Mouse (Mus musculus) lung, embryonic 15.5 days (tissue): ENCODE results near the gene Sox9. TPM values are rescaled to one million over a fixed set of nuclear protein-coding genes. Genes with fewer than 3 reads are reported as not detected.

Experiments used
- ATAC-seq: fragments of 200-750 bp; cut with Nextera tagmentation; 2 replicates; pipeline ENCODE4 v1.8.0; 2017; ENCODE audit warnings: moderate number of reproducible peaks, borderline replicate concordance; ENCODE audit not compliant: low FRiP score, low TSS enrichment; ENCODE audit errors: extremely low read depth
- H3K27ac ChIP-seq: fragments of 300-500 bp; sonication (generic); 2 replicates; pipeline ENCODE4 v1.5.1; 2015; ENCODE audit warnings: moderate library complexity, mild to moderate bottlenecking, inconsistent platforms
- H3K27me3 ChIP-seq: fragments of 300-500 bp; sonication (generic); 2 replicates; pipeline ENCODE4 v1.6.1; 2015; ENCODE audit warnings: inconsistent platforms
- H3K36me3 ChIP-seq: fragments of 300-500 bp; sonication (generic); 2 replicates; pipeline ENCODE4 v1.6.1; 2015; ENCODE audit warnings: inconsistent platforms
- H3K4me1 ChIP-seq: fragments of 300-500 bp; sonication (generic); 2 replicates; pipeline ENCODE4 v1.6.1; 2015; ENCODE audit warnings: inconsistent platforms
- H3K4me2 ChIP-seq: fragments of 300-500 bp; sonication (generic); 2 replicates; pipeline ENCODE4 v1.6.1; 2015; ENCODE audit warnings: inconsistent platforms, mild to moderate bottlenecking, moderate library complexity
- H3K4me3 ChIP-seq: fragments of 300-500 bp; sonication (generic); 2 replicates; pipeline ENCODE4 v1.5.1; 2015; ENCODE audit warnings: mild to moderate bottlenecking, inconsistent platforms
- H3K9ac ChIP-seq: fragments of 300-500 bp; sonication (generic); 2 replicates; pipeline ENCODE4 v1.6.1; 2015; ENCODE audit warnings: inconsistent platforms
- H3K9me3 ChIP-seq: fragments of 300-500 bp; sonication (generic); 2 replicates; pipeline ENCODE4 v1.6.1; 2016; ENCODE audit warnings: inconsistent platforms
- WGBS: fragments of 180-500 bp; shearing (Covaris S2); methylation state at CpG from one replicate; pipeline ENCODE4 v1.1.7; 2015; 5-methylcytosine and 5-hydroxymethylcytosine counted together
- polyA plus RNA-seq: library from polyadenylated mRNA; unstranded; fragments of >200 nt; fragmentation: Nextera tagmentation; extraction: Ambion mirVana; gene quantifications from 2 replicates; pipeline ENCODE4 v1.2.1, GENCODE M21; 2015

Gene Sox9
- 63.4 and 64.2 TPM in 2 replicates for polyA plus RNA-seq

DNA sequence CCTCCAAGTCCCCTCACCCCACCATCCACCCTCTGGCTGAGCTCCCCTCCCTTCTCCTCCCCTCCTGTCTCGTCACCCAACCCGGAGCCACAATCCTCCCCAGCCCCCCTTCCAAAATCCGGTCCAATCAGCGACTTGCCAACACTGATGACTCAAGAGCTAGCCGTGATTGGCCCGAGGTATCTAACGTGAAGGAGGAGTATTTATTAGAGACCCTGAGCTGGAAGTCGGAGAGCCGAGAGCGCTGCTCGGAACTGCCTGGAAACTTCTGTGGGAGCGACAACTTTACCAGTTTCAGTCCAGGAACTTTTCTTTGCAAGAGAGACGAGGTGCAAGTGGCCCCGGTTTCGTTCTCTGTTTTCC, at the start of gene Sox9:
Gene Sox9 (plus strand): TSS at position 231 of the 363 bp plus-strand sequence.
- H3K4me2 ChIP-seq, result peak within 1 kb of the TSS; percentile 94
- H3K4me3 ChIP-seq, result peak within 1 kb of the TSS; percentile 75
- H3K27ac ChIP-seq, result peak within 1 kb of the TSS; percentile 95
- 0% methylated on average over 15 of the region's 15 CpGs for WGBS
- peaks cover 48% of the 10 kb centered on the region for H3K27me3 ChIP-seq
- peaks cover 53% of the 10 kb centered on the region for H3K4me1 ChIP-seq
- H3K9me3 ChIP-seq, result no peaks in the 10 kb centered on the region
- peak; percentile 87 for ATAC-seq
- H3K9ac ChIP-seq, result peak within 1 kb of the TSS; percentile 70
- no peaks in the 10 kb centered on the region for H3K36me3 ChIP-seq

- WGBS, result 55% methylated on average over 7 of the region's 7 CpGs
- Histone ChIP-seq H3K9me3 (no peaks in the 10 kb centered on the region), H3K4me1 (peaks cover 9% of the 10 kb centered on the region; the same call in 1 of the 2 replicates), H3K36me3 (no peaks in the 10 kb centered on the region), H3K4me2 (no peak overlapping the region), H3K9ac (no peak overlapping the region), H3K27ac (no peak overlapping the region), H3K27me3 (no peaks in the 10 kb centered on the region), H3K4me3 (no peak overlapping the region)
- no peak for ATAC-seq
These were observed 49.6 kb upstream of the Sox9 start for GRCm38 (mm10) chr11:112732401-112732800.

DNA sequence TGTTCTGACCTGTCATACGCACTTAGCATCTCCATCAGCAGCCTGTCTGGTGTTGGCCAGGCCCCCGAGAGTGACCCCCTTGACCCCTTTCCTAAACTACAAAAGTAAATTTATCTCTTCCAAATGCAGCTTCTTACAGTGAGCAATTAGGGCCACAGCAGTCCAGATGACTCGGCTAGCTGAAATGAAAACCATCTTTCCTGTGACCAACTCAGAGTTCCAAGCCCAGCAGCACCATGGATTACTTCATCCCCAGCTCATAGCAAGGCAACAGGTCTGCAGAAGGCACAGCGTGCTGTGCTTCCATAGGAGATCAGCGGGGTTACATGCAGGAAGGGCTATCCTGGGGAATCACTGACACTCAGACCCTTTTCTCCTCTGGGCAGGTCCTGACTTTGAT, 45.0 kb upstream of the Sox9 start:
- ATAC-seq, result no peak
- no peaks in the 10 kb centered on the region for H3K36me3 ChIP-seq
- WGBS, result 56% methylated on average over 5 of the region's 5 CpGs
- H3K4me2 ChIP-seq, result no peak overlapping the region
- H3K27ac ChIP-seq, result no peak overlapping the region
- no peaks in the 10 kb centered on the region for H3K4me1 ChIP-seq
- no peaks in the 10 kb centered on the region for H3K9me3 ChIP-seq
- H3K9ac ChIP-seq, result no peak overlapping the region
- no peak overlapping the region for H3K4me3 ChIP-seq
- no peaks in the 10 kb centered on the region for H3K27me3 ChIP-seq

GRCm38 (mm10) chr11:112739681-112740080, 42.3 kb upstream of the Sox9 start:
- no peaks in the 10 kb centered on the region for H3K4me1 ChIP-seq
- no peaks in the 10 kb centered on the region for H3K36me3 ChIP-seq
- H3K4me3 ChIP-seq, result no peak overlapping the region
- WGBS, result 43% methylated on average over 1 of the region's 1 CpGs
- no peak for ATAC-seq
- no peak overlapping the region for H3K9ac ChIP-seq
- H3K9me3 ChIP-seq, result no peaks in the 10 kb centered on the region
- H3K27ac ChIP-seq, result no peak overlapping the region
- no peak overlapping the region for H3K4me2 ChIP-seq
- no peaks in the 10 kb centered on the region for H3K27me3 ChIP-seq

DNA sequence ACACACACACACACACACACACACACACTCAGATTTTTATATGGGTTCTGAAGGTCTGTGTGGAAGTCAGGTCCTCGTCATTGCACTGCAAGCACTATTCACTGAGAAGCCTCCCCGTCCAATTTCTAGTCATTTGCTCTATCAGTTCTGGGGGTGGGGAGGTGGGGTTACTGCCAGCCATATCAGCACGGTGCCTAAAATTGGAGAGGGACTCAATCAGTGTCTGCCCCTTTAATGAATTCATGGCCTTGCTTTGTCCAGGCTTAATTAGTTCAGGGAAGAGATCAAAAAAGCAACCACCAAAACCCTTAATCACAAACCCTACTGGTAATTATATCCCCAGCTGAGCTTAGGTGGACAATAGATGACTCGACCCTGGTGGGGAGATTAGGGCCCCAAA, 25.5 kb upstream of the Sox9 start:
- no peak overlapping the region for H3K4me3 ChIP-seq
- no peaks in the 10 kb centered on the region for H3K27me3 ChIP-seq
- H3K9ac ChIP-seq, result no peak overlapping the region
- no peaks in the 10 kb centered on the region for H3K9me3 ChIP-seq
- no peak for ATAC-seq
- WGBS, result 66% methylated on average over 4 of the region's 4 CpGs
- no peaks in the 10 kb centered on the region for H3K36me3 ChIP-seq
- no peak overlapping the region for H3K4me2 ChIP-seq
- no peak overlapping the region for H3K27ac ChIP-seq
- no peaks in the 10 kb centered on the region for H3K4me1 ChIP-seq

DNA sequence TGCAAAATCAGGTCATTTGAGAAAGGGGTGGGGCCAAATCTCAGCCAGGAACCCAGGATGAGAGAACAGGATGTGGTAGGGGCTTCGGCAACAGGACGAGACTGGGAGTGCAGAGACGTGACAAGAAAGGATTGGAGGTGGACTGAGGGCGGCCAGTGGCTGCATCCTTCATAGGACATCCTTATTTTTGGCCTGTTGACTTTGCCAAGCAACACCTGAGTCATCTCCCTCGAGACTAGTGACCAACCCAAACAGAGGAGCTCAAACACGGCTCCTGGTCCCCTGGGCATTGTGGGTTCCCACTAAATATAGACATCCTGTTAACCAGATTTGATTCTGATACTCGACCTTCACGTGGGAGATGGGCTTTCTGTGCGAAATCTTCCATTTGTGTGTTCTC, 24.0 kb upstream of the Sox9 start:
- Histone ChIP-seq H3K9me3 (no peaks in the 10 kb centered on the region), H3K36me3 (no peaks in the 10 kb centered on the region), H3K9ac (no peak overlapping the region), H3K4me1 (no peaks in the 10 kb centered on the region), H3K27me3 (no peaks in the 10 kb centered on the region), H3K27ac (no peak overlapping the region), H3K4me2 (no peak overlapping the region), H3K4me3 (no peak overlapping the region)
- WGBS, result 66% methylated on average over 9 of the region's 9 CpGs
- ATAC-seq, result no peak

DNA sequence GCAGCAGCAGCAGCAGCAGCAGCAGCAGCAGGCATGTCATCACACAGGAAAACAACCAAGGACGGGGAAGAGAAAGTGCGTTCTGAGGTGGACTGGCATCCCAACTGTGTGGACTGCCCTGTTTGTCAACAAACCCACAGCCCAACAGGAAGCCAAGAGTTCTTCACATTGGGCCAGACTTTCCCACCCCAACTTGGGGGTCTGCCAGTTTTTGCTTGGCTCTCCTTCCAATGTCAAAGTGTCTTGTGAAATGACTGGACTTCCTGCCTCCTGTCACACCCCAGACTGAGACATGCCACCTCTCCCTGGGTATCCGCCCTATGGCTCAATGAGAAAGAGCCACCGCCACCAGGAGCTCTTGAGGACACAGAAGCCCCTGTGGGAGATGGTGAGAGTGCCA, 15.1 kb upstream of the Sox9 start:
- no peak overlapping the region for H3K4me3 ChIP-seq
- WGBS, result 65% methylated on average over 4 of the region's 4 CpGs
- H3K4me1 ChIP-seq, result no peaks in the 10 kb centered on the region
- ATAC-seq, result no peak
- H3K27me3 ChIP-seq, result no peaks in the 10 kb centered on the region
- H3K36me3 ChIP-seq, result no peaks in the 10 kb centered on the region
- H3K9ac ChIP-seq, result no peak overlapping the region
- no peak overlapping the region for H3K27ac ChIP-seq
- H3K9me3 ChIP-seq, result no peaks in the 10 kb centered on the region
- no peak overlapping the region for H3K4me2 ChIP-seq

GRCm38 (mm10) chr11:112767531-112768041, 14.4 kb upstream of the Sox9 start:
- no peak overlapping the region for H3K9ac ChIP-seq
- H3K27ac ChIP-seq, result no peak overlapping the region
- 71% methylated on average over 15 of the region's 15 CpGs for WGBS
- no peaks in the 10 kb centered on the region for H3K36me3 ChIP-seq
- H3K27me3 ChIP-seq, result no peaks in the 10 kb centered on the region
- no peak for ATAC-seq
- H3K4me2 ChIP-seq, result no peak overlapping the region
- H3K4me3 ChIP-seq, result no peak overlapping the region
- no peaks in the 10 kb centered on the region for H3K9me3 ChIP-seq
- H3K4me1 ChIP-seq, result no peaks in the 10 kb centered on the region

DNA sequence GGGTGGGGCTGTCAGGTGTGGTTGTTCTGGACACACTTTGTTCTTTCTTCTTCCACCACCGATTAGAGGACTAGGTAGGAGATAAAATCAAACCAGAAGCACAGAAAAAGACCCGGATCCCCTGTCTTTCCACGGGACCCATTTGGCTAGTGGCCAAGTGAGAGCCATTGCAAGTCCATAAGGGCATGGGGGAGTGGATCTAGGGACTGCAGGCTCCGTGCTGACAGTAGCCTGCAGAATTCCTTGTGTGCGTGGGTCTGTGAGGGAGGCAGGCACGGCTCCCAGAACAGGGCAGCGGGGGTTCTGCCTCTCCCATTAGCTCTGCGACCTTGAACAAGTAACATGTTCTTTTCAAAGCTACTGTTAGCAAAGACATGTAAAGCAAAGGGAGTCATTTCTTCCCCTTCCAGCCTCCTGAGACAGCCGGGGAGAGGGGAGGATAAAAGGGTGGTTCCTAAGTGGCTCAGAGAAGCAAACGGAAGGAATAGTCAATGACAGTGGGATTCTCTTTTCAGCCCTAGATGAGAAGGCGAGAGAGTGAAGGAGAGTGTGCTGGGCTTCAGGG, 9.2 kb upstream of the Sox9 start:
- Histone ChIP-seq H3K9me3 (no peaks in the 10 kb centered on the region), H3K4me3 (no peak overlapping the region), H3K36me3 (no peaks in the 10 kb centered on the region), H3K4me1 (0 out of 2 replicates have a peak, but pooled peaks cover 3% of the 10 kb centered on the region), H3K27ac (no peak overlapping the region), H3K27me3 (peaks cover 22% of the 10 kb centered on the region; the same call in 1 of the 2 replicates), H3K4me2 (no peak overlapping the region), H3K9ac (no peak overlapping the region)
- 39% methylated on average over 11 of the region's 11 CpGs for WGBS
- no peak for ATAC-seq

- 1% methylated on average over 10 of the region's 10 CpGs for WGBS
- H3K27ac ChIP-seq, result no peak overlapping the region
- peaks cover 47% of the 10 kb centered on the region for H3K4me1 ChIP-seq
- H3K9me3 ChIP-seq, result no peaks in the 10 kb centered on the region
- H3K36me3 ChIP-seq, result no peaks in the 10 kb centered on the region
- ATAC-seq, result no peak
- peaks cover 56% of the 10 kb centered on the region for H3K27me3 ChIP-seq
- no peak overlapping the region for H3K4me3 ChIP-seq
- peak overlapping the region; percentile 94; the same call in 1 of the 2 replicates for H3K4me2 ChIP-seq
- no peak overlapping the region for H3K9ac ChIP-seq
These were observed 2.3 kb upstream of the Sox9 start for GRCm38 (mm10) chr11:112779762-112780161.

DNA sequence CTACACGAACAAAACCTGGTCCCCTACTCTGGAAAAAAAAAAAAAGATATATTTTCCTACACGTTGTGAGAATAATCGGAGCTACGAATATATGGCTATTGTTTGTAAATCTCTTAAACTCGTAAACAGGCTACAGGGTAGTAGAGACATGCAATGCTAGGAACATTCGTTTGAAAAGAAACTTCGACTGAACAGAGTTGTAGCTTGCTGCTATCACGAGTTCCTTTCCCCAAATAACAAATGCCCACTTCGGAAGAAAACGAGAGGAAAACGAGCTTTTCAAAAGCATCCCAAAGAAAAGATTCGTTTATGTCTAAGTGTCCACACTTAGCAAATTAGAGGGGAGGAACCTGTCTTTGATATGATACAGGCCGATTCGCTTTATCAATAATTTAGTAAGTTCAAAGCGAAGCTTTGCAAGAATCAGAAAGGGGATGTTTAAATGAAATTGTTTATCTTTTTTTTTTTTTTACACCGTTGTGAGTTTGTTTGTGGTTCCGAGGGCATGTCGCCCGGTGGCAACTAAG, 1.6 kb upstream of the Sox9 start:
- no peak overlapping the region for H3K9ac ChIP-seq

GRCm38 (mm10) chr11:112781035-112781911, 751 bp upstream of the Sox9 start:
- ATAC-seq, result peak; percentile 27
- H3K9ac ChIP-seq, result peak overlapping the region; percentile 48

More for the DNA sequence above, 1.6 kb upstream of the Sox9 start:
- 0 out of 2 replicates have a peak overlapping the region, but pooled peaks have one; percentile 95 for H3K27ac ChIP-seq
- no peaks in the 10 kb centered on the region for H3K9me3 ChIP-seq
- H3K36me3 ChIP-seq, result no peaks in the 10 kb centered on the region
- peak overlapping the region; percentile 94 for H3K4me2 ChIP-seq
- peaks cover 56% of the 10 kb centered on the region for H3K27me3 ChIP-seq
- peak overlapping the region; percentile 75 for H3K4me3 ChIP-seq
- ATAC-seq, result no peak
- H3K4me1 ChIP-seq, result peaks cover 53% of the 10 kb centered on the region
- WGBS, result 5% methylated on average over 19 of the region's 19 CpGs

More at GRCm38 (mm10) chr11:112781035-112781911, 751 bp upstream of the Sox9 start:
- Histone ChIP-seq H3K4me2 (peak overlapping the region; percentile 94), H3K4me1 (peaks cover 53% of the 10 kb centered on the region), H3K36me3 (no peaks in the 10 kb centered on the region), H3K27ac (peak overlapping the region; percentile 95), H3K27me3 (peaks cover 52% of the 10 kb centered on the region), H3K9me3 (no peaks in the 10 kb centered on the region), H3K4me3 (peak overlapping the region; percentile 75)
- WGBS, result 1% methylated on average over 45 of the region's 49 CpGs
